Mouse (Mus musculus): ENCODE results near the gene Urb1.

- TF ChIP-seq BHLHE40 (IDR thresholded peaks at IDR 0.05; ENCODE audit: low read depth, low read length) (no peak; the same call in 1 of the 2 replicates), USF2 (conservative IDR thresholded peaks at IDR 0.05; ENCODE audit: low read depth, low read length) (no peak), POLR2A (IDR thresholded peaks at IDR 0.05; ENCODE audit: low read depth, low read length) (no peak), POLR2AphosphoS2 (IDR thresholded peaks at IDR 0.05; ENCODE audit: low read depth, low read length) (no peak), CHD1 (IDR thresholded peaks at IDR 0.05; ENCODE audit: low read depth, low read length) (peak; percentile 43; the same call in 1 of the 2 replicates), ZNF384 (IDR thresholded peaks at IDR 0.05; ENCODE audit: low read depth, low read length) (no peak), SMC3 (IDR thresholded peaks at IDR 0.05; ENCODE audit: low read depth, low read length) (no peak), CTCF (conservative IDR thresholded peaks at IDR 0.05 in 1 of 2, IDR thresholded peaks at IDR 0.05 in 1 of 2; ENCODE audit: low read depth in 2 of 2, low read length in 2 of 2) (no peak), MYC (IDR thresholded peaks at IDR 0.05; ENCODE audit: low read depth, low read length) (no peak)
Measured at GRCm38 (mm10) chr16:90726600-90727227, 83.5 kb downstream of the Urb1 start.

Data from CH12.LX (cell line).